Comparison of ENCODE assay signal across 8 mouse cellular contexts in the genomic region with DNA sequence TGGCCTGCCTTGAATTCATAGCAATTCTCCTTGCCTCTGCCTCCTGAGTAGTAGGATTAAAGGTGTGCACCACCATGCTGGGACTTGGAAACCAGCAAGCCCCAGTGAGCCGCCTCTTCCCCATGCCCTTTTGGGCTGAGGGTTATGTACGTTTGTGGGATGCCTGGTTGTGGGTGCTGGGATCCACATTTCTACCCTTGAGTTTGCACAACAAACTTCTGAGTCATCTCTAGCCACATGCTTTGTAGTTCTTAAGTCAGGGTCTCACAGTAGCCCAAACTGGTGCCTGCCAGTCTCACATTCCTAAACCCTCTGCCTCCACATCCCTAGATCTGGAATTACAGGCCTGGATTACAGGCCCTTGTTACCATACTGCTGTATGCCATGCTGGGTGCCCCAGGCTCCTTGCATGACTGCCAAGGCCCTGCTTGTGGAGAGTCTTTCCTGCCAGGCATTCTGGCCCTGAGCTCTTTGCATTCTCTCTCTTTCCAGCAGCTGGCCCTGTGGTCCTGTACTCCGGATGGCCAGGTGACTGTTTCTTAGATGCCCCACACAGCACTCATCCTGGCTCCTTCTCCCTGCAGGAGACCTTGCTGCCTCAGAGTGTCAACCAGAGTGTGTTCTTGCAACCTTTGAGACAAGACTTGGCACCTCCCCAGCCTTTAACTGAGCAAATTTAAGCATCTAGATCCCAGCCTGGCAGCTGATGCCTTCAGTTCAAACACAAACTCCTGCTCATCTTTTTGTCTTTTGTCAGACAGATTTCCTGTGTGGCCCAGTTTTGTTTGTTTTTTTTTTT. TPM values are rescaled to one million over a fixed set of nuclear protein-coding genes. Genes with fewer than 3 reads are reported as not detected.
DNase-seq lines count a peak whose midpoint lies in the region; ATAC-seq lines count a peak whose summit lies in the region.

No protein-coding gene starts in this region.

- H3K27ac ChIP-seq in kidney, embryonic 15.5 days = 0 out of 2 replicates have a peak overlapping the region, but pooled peaks have one; percentile 64

- H3K4me1 ChIP-seq in kidney, embryonic 15.5 days = peaks cover 27% of the 10 kb centered on the region

- no peak overlapping the region for H3K4me3 ChIP-seq in kidney, embryonic 15.5 days (replicated peaks)

- peaks cover 48% of the 10 kb centered on the region for H3K36me3 ChIP-seq in kidney, embryonic 15.5 days

- ATAC-seq in kidney, embryonic 15.5 days (replicated peaks; ENCODE audit: low FRiP score) = no peak

- H3K27me3 ChIP-seq in kidney, embryonic 15.5 days = no peaks in the 10 kb centered on the region

- peak; percentile 53 to 86 for DNase-seq in adrenal gland, adult (ENCODE audit: inconsistent age in 2 of 2, low spot score in 1 of 2)
- no peak for DNase-seq in adrenal gland, postnatal 4 days (ENCODE audit: low spot score in 2 of 2)
- DNase-seq in kidney, adult 11 months = no peak
- peak; percentile 82 for DNase-seq in 416B (ENCODE audit: low read depth)
- peak; percentile 45 to 70 for DNase-seq in cerebellum, postnatal 10 days
- no peak for DNase-seq in c-Kit-positive CD71-positive TER-119-positive erythroid progenitor cells, embryonic 14.5 days (ENCODE audit: low spot score)
- no peak for DNase-seq in right cerebral cortex, postnatal 10 days (ENCODE audit: low spot score in 2 of 2)

- H3K9me3 ChIP-seq in kidney, embryonic 15.5 days (replicated peaks) = no peaks in the 10 kb centered on the region

- 81% methylated on average over 3 of the region's 3 CpGs for WGBS in kidney, embryonic 15.5 days

- H3K9ac ChIP-seq in kidney, embryonic 15.5 days = no peak overlapping the region

- no peak overlapping the region for H3K4me2 ChIP-seq in kidney, embryonic 15.5 days

RNA-seq across cellular contexts. Expression of a gene that starts 39.3 kb away (rescaled TPM):
- total RNA-seq in adrenal gland, postnatal 4 days (2021) = 100 to 1,000 TPM; 111 to 116 TPM
- polyA plus RNA-seq in kidney, embryonic 15.5 days (2015; fragmentation: Nextera tagmentation; extraction: Ambion mirVana) = 75.3 and 79.1 TPM in 2 replicates

RNA-seq across cellular contexts. Expression of a gene that starts 46.1 kb away (rescaled TPM):
- 10 to 100 TPM; 37.3 to 37.8 TPM for total RNA-seq in adrenal gland, postnatal 4 days (2021)
- 133 and 138 TPM in 2 replicates for polyA plus RNA-seq in kidney, embryonic 15.5 days (2015; fragmentation: Nextera tagmentation; extraction: Ambion mirVana)

RNA-seq across cellular contexts. Expression of a gene that starts 52.3 kb away (rescaled TPM):
- 10 to 100 TPM; 34.0 to 35.3 TPM for total RNA-seq in adrenal gland, postnatal 4 days (2021)
- polyA plus RNA-seq in kidney, embryonic 15.5 days (2015; fragmentation: Nextera tagmentation; extraction: Ambion mirVana) = 56.5 and 63.3 TPM in 2 replicates

Comparison
In these comparisons a context has a peak if more than half of its experiments do, and no peak if none do; other contexts are left out.
1. DNase-seq: peak in adrenal gland, adult (2 of 2), 416B (single experiment) and cerebellum, postnatal 10 days (2 of 2); none in adrenal gland, postnatal 4 days (0 of 2), kidney, adult 11 months (single experiment), c-Kit-positive CD71-positive TER-119-positive erythroid progenitor cells, embryonic 14.5 days (single experiment) and right cerebral cortex, postnatal 10 days (0 of 2).